Mouse (Mus musculus): Measurements from ENCODE around the gene Fkbp10. TPM values are rescaled to one million over a fixed set of nuclear protein-coding genes. Genes with fewer than 3 reads are reported as not detected.
A peak's percentile ranks its signal among the peaks of the same experiment; 100 is the strongest.

Gene Fkbp10
- polyA plus RNA-seq, 1 experiment from 2014 or later = 7.8 TPM

GRCm38 (mm10) chr11:100394353-100395074 lies 21.0 kb upstream of the Fkbp10 start:
- peaks cover 80% of the 10 kb centered on the region for H3K4me1 ChIP-seq (replicated peaks)
- 37% methylated on average over 5 of the region's 5 CpGs for WGBS (ENCODE audit: insufficient replicate concordance)
- no peaks in the 10 kb centered on the region for H3K36me3 ChIP-seq (replicated peaks)

GRCm38 (mm10) chr11:100395200-100395599 lies 20.3 kb upstream of the Fkbp10 start:
- H3K9me3 ChIP-seq (replicated peaks) = no peaks in the 10 kb centered on the region
- peak overlapping the region; percentile 62 for H3K4me3 ChIP-seq (replicated peaks)
- H3K27me3 ChIP-seq = peaks cover 47% of the 10 kb centered on the region
- ATAC-seq (ENCODE audit: insufficient read depth) = no peak
- H3K4me1 ChIP-seq (replicated peaks) = peaks cover 74% of the 10 kb centered on the region
- peak overlapping the region; percentile 71 for H3K4me2 ChIP-seq
- WGBS (ENCODE audit: insufficient replicate concordance) = 7% methylated on average over 11 of the region's 11 CpGs
- H3K36me3 ChIP-seq (replicated peaks) = no peaks in the 10 kb centered on the region
- H3K27ac ChIP-seq (replicated peaks) = no peak overlapping the region
- H3K9ac ChIP-seq = no peak overlapping the region

More at GRCm38 (mm10) chr11:100394353-100395074, 21.0 kb upstream of the Fkbp10 start:
- peak overlapping the region; percentile 71 for H3K4me2 ChIP-seq
- no peak overlapping the region for H3K27ac ChIP-seq (replicated peaks)
- no peak overlapping the region for H3K4me3 ChIP-seq (replicated peaks)
- no peak for ATAC-seq (ENCODE audit: insufficient read depth)
- no peak overlapping the region for H3K9ac ChIP-seq
- no peaks in the 10 kb centered on the region for H3K9me3 ChIP-seq (replicated peaks)
- peaks cover 47% of the 10 kb centered on the region for H3K27me3 ChIP-seq

GRCm38 (mm10) chr11:100395861-100396631 lies 19.5 kb upstream of the Fkbp10 start:
- Histone ChIP-seq H3K4me2 (peak overlapping the region; percentile 71), H3K9ac (no peak overlapping the region), H3K36me3 (replicated peaks) (no peaks in the 10 kb centered on the region), H3K27ac (replicated peaks) (peak overlapping the region; percentile 79; the same call in 1 of the 2 replicates), H3K4me1 (replicated peaks) (peaks cover 65% of the 10 kb centered on the region), H3K27me3 (peaks cover 47% of the 10 kb centered on the region), H3K4me3 (replicated peaks) (peak overlapping the region; percentile 62), H3K9me3 (replicated peaks) (no peaks in the 10 kb centered on the region)
- no peak for ATAC-seq (ENCODE audit: insufficient read depth)
- 23% methylated on average over 17 of the region's 17 CpGs for WGBS (ENCODE audit: insufficient replicate concordance)

GRCm38 (mm10) chr11:100396886-100397599 lies 18.5 kb upstream of the Fkbp10 start:
- WGBS (ENCODE audit: insufficient replicate concordance) = 1% methylated on average over 42 of the region's 42 CpGs
- peak; percentile 35 for ATAC-seq (ENCODE audit: insufficient read depth)
- H3K9ac ChIP-seq = peak overlapping the region; percentile 50
- no peaks in the 10 kb centered on the region for H3K9me3 ChIP-seq (replicated peaks)
- H3K27ac ChIP-seq (replicated peaks) = peak overlapping the region; percentile 79
- H3K4me1 ChIP-seq (replicated peaks) = peaks cover 62% of the 10 kb centered on the region
- peak overlapping the region; percentile 62 for H3K4me3 ChIP-seq (replicated peaks)
- peak overlapping the region; percentile 71 for H3K4me2 ChIP-seq
- H3K36me3 ChIP-seq (replicated peaks) = no peaks in the 10 kb centered on the region
- H3K27me3 ChIP-seq = peaks cover 47% of the 10 kb centered on the region

GRCm38 (mm10) chr11:100397600-100398389 lies 17.7 kb upstream of the Fkbp10 start, which contains the start of gene Jup:
Jup (minus strand) TSS chr11:100397763.
- H3K27ac ChIP-seq (replicated peaks) = peak within 1 kb of the TSS; percentile 79
- peak within 1 kb of the TSS; percentile 62 for H3K4me3 ChIP-seq (replicated peaks)
- H3K4me2 ChIP-seq = peak within 1 kb of the TSS; percentile 71
- H3K27me3 ChIP-seq = peaks cover 47% of the 10 kb centered on the region
- WGBS (ENCODE audit: insufficient replicate concordance) = 2% methylated on average over 37 of the region's 37 CpGs
- H3K36me3 ChIP-seq (replicated peaks) = no peaks in the 10 kb centered on the region
- peak within 1 kb of the TSS; percentile 50 for H3K9ac ChIP-seq
- no peaks in the 10 kb centered on the region for H3K9me3 ChIP-seq (replicated peaks)
- peaks cover 63% of the 10 kb centered on the region for H3K4me1 ChIP-seq (replicated peaks)
- ATAC-seq (ENCODE audit: insufficient read depth) = peak; percentile 94

- Histone ChIP-seq H3K4me2 (no peak overlapping the region), H3K36me3 (replicated peaks) (no peaks in the 10 kb centered on the region), H3K4me1 (replicated peaks) (peaks cover 58% of the 10 kb centered on the region), H3K4me3 (replicated peaks) (no peak overlapping the region), H3K9me3 (replicated peaks) (no peaks in the 10 kb centered on the region), H3K27me3 (peaks cover 43% of the 10 kb centered on the region), H3K9ac (no peak overlapping the region), H3K27ac (replicated peaks) (no peak overlapping the region)
- 71% methylated on average over 7 of the region's 7 CpGs for WGBS (ENCODE audit: insufficient replicate concordance)
- ATAC-seq (ENCODE audit: insufficient read depth) = no peak
These were observed 17.0 kb upstream of the Fkbp10 start for GRCm38 (mm10) chr11:100398517-100398916.

GRCm38 (mm10) chr11:100399320-100399719 lies 16.2 kb upstream of the Fkbp10 start:
- Histone ChIP-seq H3K4me2 (no peak overlapping the region), H3K4me1 (replicated peaks) (peaks cover 50% of the 10 kb centered on the region), H3K9me3 (replicated peaks) (no peaks in the 10 kb centered on the region), H3K9ac (no peak overlapping the region), H3K4me3 (replicated peaks) (no peak overlapping the region), H3K36me3 (replicated peaks) (no peaks in the 10 kb centered on the region), H3K27me3 (peaks cover 35% of the 10 kb centered on the region), H3K27ac (replicated peaks) (no peak overlapping the region)
- 37% methylated on average over 9 of the region's 9 CpGs for WGBS (ENCODE audit: insufficient replicate concordance)
- ATAC-seq (ENCODE audit: insufficient read depth) = no peak

GRCm38 (mm10) chr11:100399727-100400538 lies 15.6 kb upstream of the Fkbp10 start:
- Histone ChIP-seq H3K9me3 (replicated peaks) (no peaks in the 10 kb centered on the region), H3K27ac (replicated peaks) (no peak overlapping the region), H3K4me2 (no peak overlapping the region), H3K36me3 (replicated peaks) (no peaks in the 10 kb centered on the region), H3K9ac (no peak overlapping the region), H3K4me3 (replicated peaks) (no peak overlapping the region), H3K4me1 (replicated peaks) (peaks cover 44% of the 10 kb centered on the region), H3K27me3 (peaks cover 29% of the 10 kb centered on the region)
- no peak for ATAC-seq (ENCODE audit: insufficient read depth)
- 64% methylated on average over 12 of the region's 12 CpGs for WGBS (ENCODE audit: insufficient replicate concordance)

GRCm38 (mm10) chr11:100400842-100401241 lies 14.7 kb upstream of the Fkbp10 start:
- 29% methylated on average over 6 of the region's 6 CpGs for WGBS (ENCODE audit: insufficient replicate concordance)

GRCm38 (mm10) chr11:100402240-100402639 lies 13.3 kb upstream of the Fkbp10 start:
- H3K4me2 ChIP-seq = no peak overlapping the region
- WGBS (ENCODE audit: insufficient replicate concordance) = 15% methylated on average over 6 of the region's 6 CpGs
- no peak overlapping the region for H3K4me3 ChIP-seq (replicated peaks)
- peaks cover 5% of the 10 kb centered on the region for H3K27me3 ChIP-seq
- no peak overlapping the region for H3K9ac ChIP-seq
- no peak for ATAC-seq (ENCODE audit: insufficient read depth)
- H3K4me1 ChIP-seq (replicated peaks) = peaks cover 23% of the 10 kb centered on the region
- H3K9me3 ChIP-seq (replicated peaks) = no peaks in the 10 kb centered on the region
- no peak overlapping the region for H3K27ac ChIP-seq (replicated peaks)
- H3K36me3 ChIP-seq (replicated peaks) = no peaks in the 10 kb centered on the region

More at GRCm38 (mm10) chr11:100400842-100401241, 14.7 kb upstream of the Fkbp10 start:
- Histone ChIP-seq H3K27ac (replicated peaks) (no peak overlapping the region), H3K27me3 (peaks cover 19% of the 10 kb centered on the region), H3K36me3 (replicated peaks) (no peaks in the 10 kb centered on the region), H3K4me3 (replicated peaks) (no peak overlapping the region), H3K9ac (no peak overlapping the region), H3K9me3 (replicated peaks) (no peaks in the 10 kb centered on the region), H3K4me1 (replicated peaks) (peaks cover 35% of the 10 kb centered on the region), H3K4me2 (no peak overlapping the region)
- ATAC-seq (ENCODE audit: insufficient read depth) = no peak
